ENCODE assay signal across 39 mouse cellular contexts in the genomic region with DNA sequence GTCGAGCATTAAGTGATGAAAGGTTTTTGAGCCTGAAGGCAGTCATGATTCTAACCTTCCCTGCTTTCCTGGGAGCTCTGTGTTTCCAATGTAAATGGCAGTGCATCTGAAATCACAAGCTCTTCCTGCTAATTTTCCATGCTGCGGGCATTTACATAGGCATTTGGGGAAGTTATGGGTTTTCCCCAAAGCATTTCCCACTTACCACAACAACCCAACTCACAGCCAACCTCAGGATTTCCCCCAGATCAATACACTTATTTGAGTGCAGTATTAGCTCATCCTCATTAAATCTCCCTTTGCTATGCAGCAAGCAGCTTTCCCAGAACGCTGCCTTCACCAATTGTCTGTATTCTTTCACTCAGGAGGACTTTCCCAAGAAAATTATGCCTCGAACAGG. TPM values are rescaled to one million over a fixed set of nuclear protein-coding genes. Genes with fewer than 3 reads are reported as not detected.
"Had no signal": no experiment of that assay in that cellular context is flagged by ENCODE, and none has a peak within 500 bp of the region (broad histone marks: within the 10 kb centered on the region; RNA-seq: fewer than 3 reads in every experiment).

No protein-coding gene starts in this region.

- DNase-seq: cerebellum, adult 9-10 months; cerebellum, adult 9-11 months; cerebellum, postnatal 10 days; cerebellum, postnatal 14 days; cerebellum, postnatal 25 days; cerebellum, postnatal 36 days; embryo, embryonic 11 days; forebrain, postnatal 0 days; gastrocnemius, adult 2 months; gastrocnemius, postnatal 10 days; gastrocnemius, postnatal 14 days; gastrocnemius, postnatal 25 days; gastrocnemius, postnatal 36 days; heart, adult 11 months; heart, adult 18-20 months; heart, adult 2 months had no signal

- H3K4me1 ChIP-seq: embryonic facial prominence, embryonic 10.5 days; embryonic facial prominence, embryonic 12.5 days; embryonic facial prominence, embryonic 13.5 days; embryonic facial prominence, embryonic 15.5 days; forebrain, embryonic 10.5 days; forebrain, embryonic 12.5 days; forebrain, embryonic 13.5 days; forebrain, embryonic 15.5 days had no signal

- H3K9ac ChIP-seq: embryonic facial prominence, embryonic 12.5 days; embryonic facial prominence, embryonic 13.5 days; embryonic facial prominence, embryonic 15.5 days; forebrain, embryonic 12.5 days; forebrain, embryonic 13.5 days; forebrain, embryonic 15.5 days; forebrain, postnatal 0 days had no signal

- H3K4me3 ChIP-seq: embryonic facial prominence, embryonic 10.5 days; embryonic facial prominence, embryonic 12.5 days; embryonic facial prominence, embryonic 13.5 days; embryonic facial prominence, embryonic 15.5 days; erythroblast, embryonic 14.5 days; forebrain, embryonic 10.5 days; forebrain, embryonic 12.5 days; forebrain, embryonic 13.5 days; forebrain, embryonic 15.5 days; gastrocnemius, adult 2 months; heart, adult 2 months had no signal

- H3K27me3 ChIP-seq: embryonic facial prominence, embryonic 12.5 days; embryonic facial prominence, embryonic 13.5 days; embryonic facial prominence, embryonic 15.5 days; forebrain, embryonic 12.5 days; forebrain, embryonic 13.5 days; forebrain, embryonic 15.5 days had no signal

- H3K27ac ChIP-seq: embryonic facial prominence, embryonic 10.5 days; embryonic facial prominence, embryonic 12.5 days; embryonic facial prominence, embryonic 13.5 days; embryonic facial prominence, embryonic 15.5 days; forebrain, embryonic 10.5 days; forebrain, embryonic 12.5 days; forebrain, embryonic 13.5 days; forebrain, embryonic 15.5 days; gastrocnemius, adult 2 months; heart, adult 2 months had no signal

- H3K36me3 ChIP-seq: embryonic facial prominence, embryonic 10.5 days; embryonic facial prominence, embryonic 12.5 days; embryonic facial prominence, embryonic 13.5 days; embryonic facial prominence, embryonic 15.5 days; forebrain, embryonic 10.5 days; forebrain, embryonic 12.5 days; forebrain, embryonic 15.5 days had no signal

- H3K4me2 ChIP-seq: embryonic facial prominence, embryonic 12.5 days; embryonic facial prominence, embryonic 13.5 days; embryonic facial prominence, embryonic 15.5 days; forebrain, embryonic 12.5 days; forebrain, embryonic 13.5 days; forebrain, embryonic 15.5 days had no signal

- H3K9me3 ChIP-seq: embryonic facial prominence, embryonic 10.5 days; embryonic facial prominence, embryonic 12.5 days; embryonic facial prominence, embryonic 13.5 days; embryonic facial prominence, embryonic 15.5 days; forebrain, embryonic 10.5 days; forebrain, embryonic 12.5 days; forebrain, embryonic 13.5 days; forebrain, embryonic 15.5 days had no signal

RNA-seq across cellular contexts. Expression of gene 4930512M02Rik, which starts 45.3 kb away (rescaled TPM):
- total RNA-seq: common myeloid progenitor, adult 5-6 weeks; forebrain, postnatal 0 days; gastrocnemius, adult 18-20 months; gastrocnemius, adult 2 months; gastrocnemius, adult 8-10 months; gastrocnemius, postnatal 10 days; gastrocnemius, postnatal 14 days; gastrocnemius, postnatal 25 days; gastrocnemius, postnatal 36 days; gastrocnemius, postnatal 4 days; granulocyte monocyte progenitor cell, adult 5-6 weeks; heart, adult 18-20 months; heart, adult 2 months; heart, adult 8-10 months had no signal
- polyA plus RNA-seq: cortical plate, adult 2 months; embryonic facial prominence, embryonic 10.5 days; embryonic facial prominence, embryonic 11.5 days; embryonic facial prominence, embryonic 12.5 days; embryonic facial prominence, embryonic 13.5 days; embryonic facial prominence, embryonic 14.5 days; embryonic facial prominence, embryonic 15.5 days; erythroblast, embryonic 14.5 days; forebrain, embryonic 10.5 days; forebrain, embryonic 11.5 days; forebrain, embryonic 12.5 days; forebrain, embryonic 13.5 days; forebrain, embryonic 14.5 days; forebrain, embryonic 15.5 days; forebrain, embryonic 16.5 days; forebrain, postnatal 0 days; frontal cortex, adult 2 months; gonadal fat pad, adult 2 months; heart, adult 2 months had no signal
